Mouse (Mus musculus) small intestine, adult 2 months (tissue): ENCODE data around the gene Sh3d21. TPM values are rescaled to one million over a fixed set of nuclear protein-coding genes. Genes with fewer than 3 reads are reported as not detected.
A peak's percentile ranks its signal among the peaks of the same experiment; 100 is the strongest.

ENCODE experiments used
- H3K27ac ChIP-seq: fragments of 200-500 bp; 2 replicates; pipeline ENCODE4 v1.5.1; 2012; ENCODE audit warnings: low read depth, low read length, control low read depth, inconsistent platforms; ENCODE audit not compliant: insufficient read depth
- H3K27me3 ChIP-seq: fragments of 200-500 bp; 2 replicates; pipeline ENCODE4 v1.6.1; 2012; ENCODE audit warnings: mild to moderate bottlenecking, moderate library complexity, low read length, inconsistent platforms; ENCODE audit not compliant: control insufficient read depth, insufficient read depth
- H3K36me3 ChIP-seq: fragments of 200-500 bp; 2 replicates; pipeline ENCODE4 v1.6.1; 2012; ENCODE audit warnings: mild to moderate bottlenecking, low read length, control low read depth, inconsistent platforms; ENCODE audit not compliant: control insufficient read depth, insufficient read depth
- H3K4me1 ChIP-seq: fragments of 200-500 bp; 2 replicates; pipeline ENCODE4 v1.6.1; 2012; ENCODE audit warnings: low read length, inconsistent platforms, mixed read lengths; ENCODE audit not compliant: control insufficient read depth, insufficient read depth, insufficient read length
- H3K4me3 ChIP-seq: fragments of 200-500 bp; 2 replicates; pipeline ENCODE4 v1.5.1; 2012; ENCODE audit warnings: low read depth, mild to moderate bottlenecking, control low read depth, inconsistent platforms, low read length, moderate library complexity
- CTCF ChIP-seq: fragments of 200-500 bp; IDR thresholded peaks from 2 replicates; pipeline ENCODE4 v1.5.1; 2012; ENCODE audit warnings: low read depth, mild to moderate bottlenecking, control low read depth, inconsistent platforms, low read length, moderate library complexity, mixed read lengths; ENCODE audit not compliant: insufficient replicate concordance, insufficient read length; ENCODE audit errors: extremely low read depth
- POLR2A ChIP-seq: fragments of 200-500 bp; IDR thresholded peaks from 2 replicates; pipeline ENCODE4 v1.6.1; 2012; ENCODE audit warnings: low read depth, mild to moderate bottlenecking, control low read depth, inconsistent platforms, low read length, moderate library complexity
- WGBS: fragments of 180-500 bp; shearing (Covaris S2); methylation state at CpG from one replicate; pipeline ENCODE4 v1.1.7; 2018; 5-methylcytosine and 5-hydroxymethylcytosine counted together
- polyA plus RNA-seq: library from polyadenylated mRNA; depleted of rRNA; stranded (reverse); fragments of >200 nt; gene quantifications from 2 replicates; pipeline ENCODE4 v1.2.3, GENCODE M21; 2012; rRNA removed

Sh3d21 gene
- polyA plus RNA-seq, 1 experiment: 5.2 TPM

- no peak for TF ChIP-seq CTCF
- TF ChIP-seq POLR2A: no peak
- H3K36me3 ChIP-seq: no peaks in the 10 kb centered on the region
- 56% methylated on average over 7 of the region's 7 CpGs for WGBS
- H3K4me3 ChIP-seq: no peak overlapping the region
- H3K4me1 ChIP-seq: peaks cover 13% of the 10 kb centered on the region
- no peaks in the 10 kb centered on the region for H3K27me3 ChIP-seq
- peak overlapping the region; percentile 92 for H3K27ac ChIP-seq
Measured at GRCm38 (mm10) chr4:126102061-126102841, 61.0 kb downstream of the Sh3d21 start.

- Histone ChIP-seq H3K4me1 (peaks cover 13% of the 10 kb centered on the region), H3K27ac (no peak overlapping the region), H3K4me3 (no peak overlapping the region), H3K36me3 (no peaks in the 10 kb centered on the region), H3K27me3 (no peaks in the 10 kb centered on the region)
- TF ChIP-seq POLR2A (no peak), CTCF (no peak)
- 85% methylated on average over 3 of the region's 3 CpGs for WGBS
Measured at GRCm38 (mm10) chr4:126100764-126101163, 62.5 kb downstream of the Sh3d21 start.

Other genes starting within 250 kb of the Sh3d21 start
- gene Csf3r, start 138.9 kb downstream of the Sh3d21 start, polyA plus RNA-seq: 2.1 and 2.3 TPM in 2 replicates
- gene Mrps15, start 116.6 kb downstream of the Sh3d21 start, polyA plus RNA-seq: 130 and 204 TPM in 2 replicates
- gene Oscp1, start 104.9 kb downstream of the Sh3d21 start, polyA plus RNA-seq: 0.37 and 1.6 TPM in 2 replicates
- 10.7 and 13.3 TPM in 2 replicates for gene Lsm10, start 66.9 kb downstream of the Sh3d21 start, polyA plus RNA-seq
- 14.5 and 24.0 TPM in 2 replicates for gene Stk40, start 59.5 kb downstream of the Sh3d21 start, polyA plus RNA-seq
- gene Eva1b, start 15.7 kb downstream of the Sh3d21 start, polyA plus RNA-seq: 45.0 and 54.3 TPM in 2 replicates
- 10.0 and 22.1 TPM in 2 replicates for gene Thrap3, start 39.3 kb upstream of the Sh3d21 start, polyA plus RNA-seq
- 40.2 and 47.3 TPM in 2 replicates for gene Map7d1, start 92.9 kb upstream of the Sh3d21 start, polyA plus RNA-seq
- 12.6 and 21.4 TPM in 2 replicates for gene Trappc3, start 98.8 kb upstream of the Sh3d21 start, polyA plus RNA-seq
- gene Col8a2, start 123.3 kb upstream of the Sh3d21 start, polyA plus RNA-seq: 0.55 and 0.77 TPM in 2 replicates
- 25.3 and 33.9 TPM in 2 replicates for gene Adprhl2, start 158.2 kb upstream of the Sh3d21 start, polyA plus RNA-seq
- gene Tekt2, start 162.2 kb upstream of the Sh3d21 start, polyA plus RNA-seq: 0.38 and 1.0 TPM in 2 replicates